Mouse (Mus musculus) embryonic facial prominence, embryonic 14.5 days (tissue): ENCODE measurements at regions not wholly inside any gene's neighbourhood (a gene's known extent, or its start where the extent isn't known, plus 50 kb on each side); places are given as distances from the start of the nearest gene placed in this dataset.
A peak's percentile ranks its signal among the peaks of the same experiment; 100 is the strongest.

Experiments
- ATAC-seq: fragments of 200-750 bp; cut with Nextera tagmentation; 2 replicates; pipeline ENCODE4 v1.8.0; 2017; ENCODE audit warnings: low read depth, moderate number of reproducible peaks, moderate TSS enrichment
- DNase-seq: peaks from one replicate; pipeline ENCODE4 v3.0.0-alpha.2; 2015; ENCODE audit warnings: low spot score
- H3K27ac ChIP-seq: fragments of 300-500 bp; sonication (generic); replicated peaks from 2 replicates; pipeline ENCODE4 v1.5.1; 2014; ENCODE audit warnings: low read depth, mild to moderate bottlenecking, low read length, moderate library complexity
- H3K27me3 ChIP-seq: fragments of 300-500 bp; sonication (generic); replicated peaks from 2 replicates; pipeline ENCODE4 v1.6.1; 2014; ENCODE audit warnings: low read length; ENCODE audit not compliant: control insufficient read depth, insufficient read depth
- H3K36me3 ChIP-seq: fragments of 300-500 bp; sonication (generic); 2 replicates; pipeline ENCODE4 v1.6.1; 2014; ENCODE audit warnings: low read length, mixed read lengths; ENCODE audit not compliant: control insufficient read depth, insufficient read depth
- H3K4me1 ChIP-seq: fragments of 300-500 bp; sonication (generic); 2 replicates; pipeline ENCODE4 v1.6.1; 2014; ENCODE audit warnings: antibody characterized with exemption, low read length; ENCODE audit not compliant: control insufficient read depth, insufficient read depth
- H3K4me2 ChIP-seq: fragments of 300-500 bp; sonication (generic); 2 replicates; pipeline ENCODE4 v1.6.1; 2014; ENCODE audit warnings: low read depth, mild to moderate bottlenecking, low read length, moderate library complexity, mixed read lengths
- H3K4me3 ChIP-seq: fragments of 300-500 bp; sonication (generic); 2 replicates; pipeline ENCODE4 v1.5.1; 2014; ENCODE audit warnings: low read depth, mild to moderate bottlenecking, low read length
- H3K9ac ChIP-seq: fragments of 300-500 bp; sonication (generic); 2 replicates; pipeline ENCODE4 v1.6.1; 2014; ENCODE audit warnings: low read depth, mild to moderate bottlenecking, low read length, moderate library complexity, mixed read lengths
- H3K9me3 ChIP-seq: fragments of 300-500 bp; sonication (generic); 2 replicates; pipeline ENCODE4 v1.6.1; 2016; ENCODE audit warnings: low read length; ENCODE audit not compliant: control insufficient read depth
- WGBS: fragments of 180-500 bp; shearing (Covaris S2); extraction: QIAGEN DNeasy Blood & Tissue Kit; methylation state at CpG from one replicate; pipeline ENCODE4 v1.1.7; 2014; 5-methylcytosine and 5-hydroxymethylcytosine counted together

GRCm38 (mm10) chr9:12157157-12157556, 1088.5 kb downstream of the Jrkl start:
- Histone ChIP-seq H3K9ac (no peak overlapping the region), H3K4me1 (no peaks in the 10 kb centered on the region), H3K4me2 (no peak overlapping the region), H3K27ac (no peak overlapping the region), H3K9me3 (no peaks in the 10 kb centered on the region), H3K4me3 (no peak overlapping the region), H3K27me3 (no peaks in the 10 kb centered on the region), H3K36me3 (no peaks in the 10 kb centered on the region)
- WGBS, result 58% methylated on average over 2 of the region's 2 CpGs
- DNase-seq, result peak; percentile 5
- no peak for ATAC-seq

- H3K9ac ChIP-seq, result no peak overlapping the region
- H3K27me3 ChIP-seq, result no peaks in the 10 kb centered on the region
- ATAC-seq (no peak), DNase-seq (no peak)
- no peak overlapping the region for H3K4me3 ChIP-seq
- no peak overlapping the region for H3K27ac ChIP-seq
- no peaks in the 10 kb centered on the region for H3K36me3 ChIP-seq
- H3K4me2 ChIP-seq, result no peak overlapping the region
- H3K4me1 ChIP-seq, result no peaks in the 10 kb centered on the region
- no peaks in the 10 kb centered on the region for H3K9me3 ChIP-seq
These were observed 1132.3 kb downstream of the Jrkl start for GRCm38 (mm10) chr9:12113374-12113773.
